Mouse (Mus musculus): ENCODE measurements around the gene Set. TPM values are rescaled to one million over a fixed set of nuclear protein-coding genes. Genes with fewer than 3 reads are reported as not detected.

The Set gene
- polyA plus RNA-seq, 1 experiment from 2014 or later: 659 TPM

DNA sequence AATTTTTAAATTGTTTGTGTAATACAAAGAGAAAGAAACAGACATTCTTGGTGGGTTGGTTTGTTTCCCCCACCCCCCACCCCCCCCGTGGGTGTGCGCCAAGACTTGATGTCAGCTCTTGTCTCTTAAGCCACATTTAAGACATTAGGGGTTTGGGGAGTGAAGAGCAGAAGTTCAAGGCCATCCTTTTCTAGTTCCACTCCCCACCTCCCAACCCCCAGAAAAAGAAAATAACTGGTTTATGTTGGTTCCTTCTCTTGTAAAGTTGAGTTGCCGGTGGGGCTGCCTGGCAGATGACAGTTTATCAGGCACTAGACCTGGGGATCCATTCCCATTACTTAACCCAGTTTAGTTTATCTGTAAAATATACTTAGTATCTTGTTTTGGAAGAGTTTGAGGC, 7.1 kb downstream of the Set start:
- Histone ChIP-seq H3K4me2 (peak overlapping the region; percentile 98), H3K9ac (ENCODE audit: low read depth, low read length) (peak overlapping the region; percentile 94), H3K4me3 (ENCODE audit: low read depth, low read length) (peak overlapping the region; percentile 79), H3K4me1 (replicated peaks; ENCODE audit: control insufficient read depth, insufficient read depth, low read length) (peaks cover 33% of the 10 kb centered on the region), H3K36me3 (ENCODE audit: control insufficient read depth, insufficient read depth, low read length) (peaks cover 10% of the 10 kb centered on the region; the same call in 1 of the 2 replicates), H3K27me3 (replicated peaks; ENCODE audit: control insufficient read depth, insufficient read depth, low read length) (no peaks in the 10 kb centered on the region), H3K9me3 (ENCODE audit: control insufficient read depth, low read length) (no peaks in the 10 kb centered on the region), H3K27ac (ENCODE audit: low read depth, low read length) (peak overlapping the region; percentile 95)
- DNase-seq (ENCODE audit: low spot score): no peak
- ATAC-seq (replicated peaks; ENCODE audit: low FRiP score): no peak
- 10% methylated on average over 3 of the region's 3 CpGs for WGBS

DNA sequence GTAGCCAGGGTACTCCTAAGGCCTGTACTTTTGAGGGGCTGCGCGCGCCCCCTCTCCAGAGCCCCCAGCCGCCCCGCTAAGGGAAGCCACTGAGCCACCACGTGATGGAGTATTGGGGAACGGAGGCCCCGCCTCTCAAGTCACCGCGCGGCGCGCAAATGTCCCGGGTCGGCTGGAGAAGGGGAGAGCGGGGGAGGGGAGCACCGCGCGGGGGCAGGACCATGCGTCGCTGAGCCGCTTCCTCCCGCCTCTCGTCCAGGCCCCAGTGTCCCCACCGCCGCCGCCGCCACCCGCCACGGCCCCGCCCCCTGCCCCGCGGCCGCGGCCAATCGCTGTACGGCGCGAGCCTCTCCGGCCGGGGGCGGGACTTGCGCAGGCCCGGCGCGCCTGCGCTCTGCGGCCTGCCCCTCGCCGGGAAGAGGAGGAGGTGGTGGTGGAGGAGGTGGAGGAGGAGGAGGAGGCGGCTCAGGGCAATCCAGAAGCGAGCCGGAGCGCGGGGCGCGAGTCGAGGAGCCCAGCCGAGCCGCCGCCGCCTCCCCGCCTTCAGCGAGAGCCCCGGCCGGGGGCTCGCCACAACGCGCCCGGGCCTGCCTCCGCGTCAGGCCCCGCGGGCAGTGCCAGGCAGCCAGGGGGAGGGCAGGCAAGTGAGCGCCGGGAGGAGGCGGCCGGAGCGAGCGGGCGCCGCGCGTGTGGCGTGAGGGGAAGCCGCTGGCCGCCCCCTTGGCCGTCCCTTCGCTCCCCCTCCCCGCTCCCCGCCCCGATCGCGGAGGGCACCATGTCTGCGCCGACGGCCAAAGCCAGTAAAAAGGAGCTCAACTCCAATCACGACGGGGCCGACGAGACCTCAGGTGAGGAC, 9.1 kb downstream of the Set start:
- peak overlapping the region; percentile 99 for H3K9ac ChIP-seq (ENCODE audit: low read depth, low read length)
- DNase-seq (ENCODE audit: low spot score) (peak; percentile 96), ATAC-seq (replicated peaks; ENCODE audit: low FRiP score) (peak; percentile 92)
- peak overlapping the region; percentile 98 for H3K4me2 ChIP-seq
- peaks cover 29% of the 10 kb centered on the region for H3K4me1 ChIP-seq (replicated peaks; ENCODE audit: control insufficient read depth, insufficient read depth, low read length)
- H3K4me3 ChIP-seq (ENCODE audit: low read depth, low read length): peak overlapping the region; percentile 100
- H3K9me3 ChIP-seq (ENCODE audit: control insufficient read depth, low read length): no peaks in the 10 kb centered on the region
- under 1% methylated on average over 70 of the region's 101 CpGs for WGBS
- no peaks in the 10 kb centered on the region for H3K27me3 ChIP-seq (replicated peaks; ENCODE audit: control insufficient read depth, insufficient read depth, low read length)
- peaks cover 21% of the 10 kb centered on the region for H3K36me3 ChIP-seq (ENCODE audit: control insufficient read depth, insufficient read depth, low read length)
- peak overlapping the region; percentile 99 for H3K27ac ChIP-seq (ENCODE audit: low read depth, low read length)

GRCm38 (mm10) chr2:30067031-30067888, 10.1 kb downstream of the Set start:
- H3K27me3 ChIP-seq (replicated peaks; ENCODE audit: control insufficient read depth, insufficient read depth, low read length): no peaks in the 10 kb centered on the region
- H3K9ac ChIP-seq (ENCODE audit: low read depth, low read length): peak overlapping the region; percentile 99
- no peaks in the 10 kb centered on the region for H3K9me3 ChIP-seq (ENCODE audit: control insufficient read depth, low read length)
- H3K4me1 ChIP-seq (replicated peaks; ENCODE audit: control insufficient read depth, insufficient read depth, low read length): peaks cover 24% of the 10 kb centered on the region
- peak overlapping the region; percentile 100 for H3K4me3 ChIP-seq (ENCODE audit: low read depth, low read length)
- peak; percentile 59 for DNase-seq (ENCODE audit: low spot score)
- peak; percentile 1; the same call in 1 of the 2 replicates for ATAC-seq (replicated peaks; ENCODE audit: low FRiP score)
- peak overlapping the region; percentile 99 for H3K27ac ChIP-seq (ENCODE audit: low read depth, low read length)
- WGBS: under 1% methylated on average over 67 of the region's 69 CpGs
- peaks cover 21% of the 10 kb centered on the region for H3K36me3 ChIP-seq (ENCODE audit: control insufficient read depth, insufficient read depth, low read length)
- peak overlapping the region; percentile 77 for H3K4me2 ChIP-seq

DNA sequence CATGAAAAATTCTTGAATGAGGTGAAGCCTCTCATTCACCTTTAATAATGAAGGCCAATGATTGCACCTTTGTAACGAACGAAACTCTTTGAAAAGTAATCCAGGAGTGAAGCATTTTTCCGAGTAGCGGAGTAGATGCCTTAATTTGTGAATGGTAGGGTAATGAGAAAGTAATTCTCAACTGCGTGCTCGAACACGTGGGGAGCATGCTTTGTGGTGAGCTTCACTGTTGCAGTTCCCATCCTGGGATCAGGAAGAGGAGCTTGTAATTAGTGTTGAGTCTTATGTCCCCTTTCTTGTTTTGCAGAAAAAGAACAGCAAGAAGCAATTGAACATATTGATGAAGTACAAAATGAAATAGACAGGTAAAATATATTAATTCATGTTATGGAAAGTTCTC, 10.8 kb downstream of the Set start:
- no peak for ATAC-seq (replicated peaks; ENCODE audit: low FRiP score)
- H3K4me2 ChIP-seq: peak overlapping the region; percentile 77
- DNase-seq (ENCODE audit: low spot score): no peak
- no peaks in the 10 kb centered on the region for H3K27me3 ChIP-seq (replicated peaks; ENCODE audit: control insufficient read depth, insufficient read depth, low read length)
- no peak overlapping the region for H3K27ac ChIP-seq (ENCODE audit: low read depth, low read length)
- H3K36me3 ChIP-seq (ENCODE audit: control insufficient read depth, insufficient read depth, low read length): peaks cover 26% of the 10 kb centered on the region
- peak overlapping the region; percentile 100 for H3K4me3 ChIP-seq (ENCODE audit: low read depth, low read length)
- peaks cover 24% of the 10 kb centered on the region for H3K4me1 ChIP-seq (replicated peaks; ENCODE audit: control insufficient read depth, insufficient read depth, low read length)
- 32% methylated on average over 7 of the region's 7 CpGs for WGBS
- no peaks in the 10 kb centered on the region for H3K9me3 ChIP-seq (ENCODE audit: control insufficient read depth, low read length)
- H3K9ac ChIP-seq (ENCODE audit: low read depth, low read length): peak overlapping the region; percentile 99

DNA sequence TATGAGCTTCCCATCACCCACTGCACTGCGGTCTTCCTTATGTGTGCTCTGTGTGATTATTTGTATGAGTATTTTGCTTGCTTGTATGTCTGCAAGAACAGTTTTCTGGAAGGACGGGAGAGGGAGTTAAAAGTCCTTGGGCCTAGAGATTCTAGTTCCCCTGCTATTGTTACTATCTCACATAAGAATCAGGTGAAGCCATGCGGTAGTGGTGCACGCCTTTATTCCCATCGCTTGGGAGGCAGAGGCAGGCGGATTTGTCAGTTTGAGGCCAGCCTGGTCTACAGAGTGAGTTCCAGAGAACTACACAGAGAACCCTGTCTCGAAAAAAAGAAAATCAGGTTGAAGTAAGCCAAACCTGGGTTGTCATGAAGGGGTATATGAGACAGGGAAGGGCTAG, 15.7 kb downstream of the Set start:
- H3K27me3 ChIP-seq (replicated peaks; ENCODE audit: control insufficient read depth, insufficient read depth, low read length): no peaks in the 10 kb centered on the region
- peaks cover 25% of the 10 kb centered on the region for H3K36me3 ChIP-seq (ENCODE audit: control insufficient read depth, insufficient read depth, low read length)
- no peak overlapping the region for H3K4me3 ChIP-seq (ENCODE audit: low read depth, low read length)
- no peak overlapping the region for H3K9ac ChIP-seq (ENCODE audit: low read depth, low read length)
- WGBS: 71% methylated on average over 7 of the region's 7 CpGs
- peaks cover 10% of the 10 kb centered on the region for H3K4me1 ChIP-seq (replicated peaks; ENCODE audit: control insufficient read depth, insufficient read depth, low read length)
- ATAC-seq (replicated peaks; ENCODE audit: low FRiP score) (no peak), DNase-seq (ENCODE audit: low spot score) (no peak)
- no peaks in the 10 kb centered on the region for H3K9me3 ChIP-seq (ENCODE audit: control insufficient read depth, low read length)
- no peak overlapping the region for H3K27ac ChIP-seq (ENCODE audit: low read depth, low read length)
- no peak overlapping the region for H3K4me2 ChIP-seq

- DNase-seq (ENCODE audit: low spot score) (no peak), ATAC-seq (replicated peaks; ENCODE audit: low FRiP score) (no peak)
- no peaks in the 10 kb centered on the region for H3K9me3 ChIP-seq (ENCODE audit: control insufficient read depth, low read length)
- H3K27me3 ChIP-seq (replicated peaks; ENCODE audit: control insufficient read depth, insufficient read depth, low read length): no peaks in the 10 kb centered on the region
- peaks cover 9% of the 10 kb centered on the region for H3K4me1 ChIP-seq (replicated peaks; ENCODE audit: control insufficient read depth, insufficient read depth, low read length)
- 88% methylated on average over 3 of the region's 3 CpGs for WGBS
- H3K9ac ChIP-seq (ENCODE audit: low read depth, low read length): no peak overlapping the region
- H3K36me3 ChIP-seq (ENCODE audit: control insufficient read depth, insufficient read depth, low read length): peaks cover 21% of the 10 kb centered on the region
- H3K27ac ChIP-seq (ENCODE audit: low read depth, low read length): no peak overlapping the region
- H3K4me2 ChIP-seq: no peak overlapping the region
- H3K4me3 ChIP-seq (ENCODE audit: low read depth, low read length): no peak overlapping the region
These were observed 16.1 kb downstream of the Set start for GRCm38 (mm10) chr2:30073285-30073684.

- DNase-seq (ENCODE audit: low spot score) (no peak), ATAC-seq (replicated peaks; ENCODE audit: low FRiP score) (no peak)
- peaks cover 8% of the 10 kb centered on the region; the same call in 1 of the 2 replicates for H3K4me1 ChIP-seq (replicated peaks; ENCODE audit: control insufficient read depth, insufficient read depth, low read length)
- H3K36me3 ChIP-seq (ENCODE audit: control insufficient read depth, insufficient read depth, low read length): peaks cover 6% of the 10 kb centered on the region
- 66% methylated on average over 3 of the region's 3 CpGs for WGBS
- no peak overlapping the region for H3K4me3 ChIP-seq (ENCODE audit: low read depth, low read length)
- H3K9me3 ChIP-seq (ENCODE audit: control insufficient read depth, low read length): no peaks in the 10 kb centered on the region
- no peak overlapping the region for H3K9ac ChIP-seq (ENCODE audit: low read depth, low read length)
- no peaks in the 10 kb centered on the region for H3K27me3 ChIP-seq (replicated peaks; ENCODE audit: control insufficient read depth, insufficient read depth, low read length)
- H3K4me2 ChIP-seq: no peak overlapping the region
- H3K27ac ChIP-seq (ENCODE audit: low read depth, low read length): no peak overlapping the region
These were observed 18.4 kb downstream of the Set start for GRCm38 (mm10) chr2:30075625-30076024.

- Histone ChIP-seq H3K36me3 (ENCODE audit: control insufficient read depth, insufficient read depth, low read length) (peaks cover 5% of the 10 kb centered on the region; the same call in 1 of the 2 replicates), H3K27ac (ENCODE audit: low read depth, low read length) (no peak overlapping the region), H3K27me3 (replicated peaks; ENCODE audit: control insufficient read depth, insufficient read depth, low read length) (no peaks in the 10 kb centered on the region), H3K4me2 (no peak overlapping the region), H3K9me3 (ENCODE audit: control insufficient read depth, low read length) (no peaks in the 10 kb centered on the region), H3K4me3 (ENCODE audit: low read depth, low read length) (no peak overlapping the region), H3K4me1 (replicated peaks; ENCODE audit: control insufficient read depth, insufficient read depth, low read length) (peaks cover 8% of the 10 kb centered on the region; the same call in 1 of the 2 replicates), H3K9ac (ENCODE audit: low read depth, low read length) (no peak overlapping the region)
- no peak for ATAC-seq (replicated peaks; ENCODE audit: low FRiP score)
- WGBS: 85% methylated on average over 8 of the region's 9 CpGs
- DNase-seq (ENCODE audit: low spot score): no peak
These were observed 19.3 kb downstream of the Set start for GRCm38 (mm10) chr2:30076439-30076838.

All from liver, embryonic 11.5 days (tissue).